Mouse (Mus musculus): Measurements from ENCODE around the gene Sntb2. TPM values are rescaled to one million over a fixed set of nuclear protein-coding genes. Genes with fewer than 3 reads are reported as not detected.

Sntb2 gene
- 4.6 and 6.1 TPM in 2 replicates for polyA plus RNA-seq (2012; rRNA removed)

GRCm38 (mm10) chr8:106935324-106935869, at the start of gene Sntb2:
Gene Sntb2, plus strand, starts transcription at chr8:106935750.

GRCm38 (mm10) chr8:106893481-106894156, 41.9 kb upstream of the Sntb2 start, which contains the start of gene Utp4:
Gene Utp4, plus strand, starts transcription at chr8:106893636.

GRCm38 (mm10) chr8:107030650-107031576, 95.4 kb downstream of the Sntb2 start, which contains the start of gene Vps4a:
Gene Vps4a, plus strand, starts transcription at chr8:107031222.

GRCm38 (mm10) chr8:107048061-107048941, 112.8 kb downstream of the Sntb2 start, which contains the start of gene Pdf:
Gene Pdf, minus strand, starts transcription at chr8:107048614.

GRCm38 (mm10) chr8:107056076-107056972, 120.8 kb downstream of the Sntb2 start, which contains the start of the genes Cog8 and Nip7:
Gene Cog8, minus strand, starts transcription at chr8:107056689.
Gene Nip7, plus strand, starts transcription at chr8:107056877.

GRCm38 (mm10) chr8:107065511-107066496, 130.3 kb downstream of the Sntb2 start, which contains the start of gene Tmed6:
Gene Tmed6, minus strand, starts transcription at chr8:107065644.

Other genes with a start within 250 kb of the Sntb2 start
- 5.6 and 6.7 TPM in 2 replicates for gene Has3, start 65.5 kb upstream of the Sntb2 start, polyA plus RNA-seq (2012; rRNA removed)
- 36.3 and 38.3 TPM in 2 replicates for gene Utp4, start 42.1 kb upstream of the Sntb2 start, polyA plus RNA-seq (2012; rRNA removed)
- gene Vps4a, start 95.5 kb downstream of the Sntb2 start, polyA plus RNA-seq (2012; rRNA removed): 88.0 and 91.0 TPM in 2 replicates
- gene Pdf, start 112.9 kb downstream of the Sntb2 start, polyA plus RNA-seq (2012; rRNA removed): 19.6 and 24.9 TPM in 2 replicates
- gene Cog8, start 120.9 kb downstream of the Sntb2 start, polyA plus RNA-seq (2012; rRNA removed): 47.0 and 49.7 TPM in 2 replicates
- gene Nip7, start 121.1 kb downstream of the Sntb2 start, polyA plus RNA-seq (2012; rRNA removed): 116 and 148 TPM in 2 replicates
- gene Tmed6, start 129.9 kb downstream of the Sntb2 start, polyA plus RNA-seq (2012; rRNA removed): not detected in 2 replicates
- 49.5 and 52.6 TPM in 2 replicates for gene Terf2, start 160.8 kb downstream of the Sntb2 start, polyA plus RNA-seq (2012; rRNA removed)
- gene Cyb5b, start 214.9 kb downstream of the Sntb2 start, polyA plus RNA-seq (2012; rRNA removed): 79.0 and 89.8 TPM in 2 replicates